Mouse (Mus musculus) lung, adult 10 weeks (tissue): ENCODE data around the gene 1700113H08Rik. TPM values are rescaled to one million over a fixed set of nuclear protein-coding genes. Genes with fewer than 3 reads are reported as not detected.

Experiments
- polyA plus RNA-seq: library from polyadenylated mRNA; stranded (reverse); fragments of 350-450 nt; fragmentation: Illumina TruSeq; extraction: RNeasy Lipid Tissue Mini Kit (QIAGEN cat#74804); gene quantifications from one replicate; pipeline ENCODE4 v1.2.3, GENCODE M21; 2014; ENCODE audit warnings: low read depth, low replicate concordance; ENCODE audit not compliant: insufficient read depth

The 1700113H08Rik gene
- polyA plus RNA-seq, result not detected

GRCm38 (mm10) chr10:87057500-87058250 lies at the start of gene 1700113H08Rik:
1700113H08Rik (plus strand) TSS chr10:87058045.

Other genes with a start within 250 kb of the 1700113H08Rik start
- 0.43 TPM for gene Stab2, start 50.0 kb upstream of the 1700113H08Rik start, polyA plus RNA-seq